Mouse (Mus musculus) E14TG2a.4 (cell line): ENCODE data around the gene Cpa5.

Source experiments
- CTCF ChIP-seq: conservative IDR thresholded peaks from 2 replicates; pipeline ENCODE4 v1.5.1; 2014; ENCODE audit warnings: low read length
- NANOG ChIP-seq: IDR thresholded peaks from 2 replicates; pipeline ENCODE4 v1.6.1; 2014; ENCODE audit warnings: borderline replicate concordance, low read length, mixed read lengths

GRCm38 (mm10) chr6:30605111-30605510, 5.7 kb upstream of the Cpa5 start:
- TF ChIP-seq CTCF (no peak), NANOG (no peak)
